Mouse (Mus musculus) bone marrow macrophage, adult 2 months (primary cell): ENCODE data around the gene Ndufs7.

ENCODE experiments used
- CTCF ChIP-seq: IDR thresholded peaks from 2 replicates; pipeline ENCODE4 v1.5.1; 2012; ENCODE audit warnings: low read depth, mild to moderate bottlenecking, low read length, moderate library complexity
- POLR2A ChIP-seq: IDR thresholded peaks from 2 replicates; pipeline ENCODE4 v1.6.1; 2012; ENCODE audit warnings: mild to moderate bottlenecking, low read depth, low read length, borderline replicate concordance

DNA sequence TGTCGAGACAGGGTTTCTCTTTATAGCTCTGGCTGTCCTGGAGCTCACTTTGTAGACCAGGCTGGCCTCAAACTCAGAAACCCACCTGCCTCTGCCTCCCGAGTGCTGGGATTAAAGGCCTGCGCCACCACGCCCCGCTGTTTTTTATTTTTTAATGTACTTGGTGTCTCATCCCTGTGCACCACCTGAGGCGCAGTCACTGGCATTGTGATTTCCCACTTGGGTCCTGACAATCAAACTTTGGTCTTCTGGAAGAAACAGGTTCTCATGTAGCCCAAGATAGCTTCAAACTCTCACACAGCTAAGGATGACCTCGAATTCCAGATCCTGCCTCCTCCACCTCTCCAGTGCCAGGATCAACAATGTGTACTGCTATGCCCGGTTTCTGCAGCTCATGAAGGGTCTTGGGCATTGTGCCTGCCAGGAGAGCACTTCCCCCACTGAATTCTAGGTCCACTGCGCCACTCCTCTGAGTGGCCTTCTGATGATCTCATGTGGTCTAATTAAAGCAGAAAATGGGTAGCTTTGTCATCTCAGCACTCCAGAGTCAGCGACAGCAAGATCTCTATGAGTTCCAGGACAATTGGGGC is 13.9 kb downstream of the Ndufs7 start:
- TF ChIP-seq CTCF: no peak
- no peak for TF ChIP-seq POLR2A
